Mouse (Mus musculus) lung, adult 2 months (tissue): ENCODE data around the gene Polr3c. TPM values are rescaled to one million over a fixed set of nuclear protein-coding genes. Genes with fewer than 3 reads are reported as not detected.
"Not testable (repeated sequence)": the region's sequence is repeated elsewhere in the genome, so short reads cannot be mapped to it uniquely, and the experiment has no call there.

Experiments
- DNase-seq: peaks from one replicate; pipeline ENCODE4 v3.0.0; 2022
- H3K4me1 ChIP-seq: fragments of 200-500 bp; 2 replicates; pipeline ENCODE4 v1.6.1; 2011; ENCODE audit warnings: low read length; ENCODE audit not compliant: control insufficient read depth, insufficient read depth
- H3K4me3 ChIP-seq: fragments of 200-500 bp; replicated peaks from 2 replicates; pipeline ENCODE3; 2011; ENCODE audit warnings: low read depth, mild to moderate bottlenecking, control low read depth, low read length; ENCODE audit errors: extremely low read depth
- CTCF ChIP-seq: fragments of 200-500 bp; IDR thresholded peaks from 2 replicates; pipeline ENCODE4 v1.5.1; 2011; ENCODE audit warnings: mild to moderate bottlenecking, low read length, control low read depth; ENCODE audit not compliant: insufficient read depth
- POLR2A ChIP-seq: fragments of 200-500 bp; IDR thresholded peaks from 2 replicates; pipeline ENCODE4 v1.6.1; 2011; ENCODE audit warnings: low read depth, mild to moderate bottlenecking, control low read depth, low read length, borderline replicate concordance; ENCODE audit errors: extremely low read depth
- whole genome bisulfite sequencing: fragments of 180-500 bp; shearing (Covaris S2); methylation state at CpG from one replicate; pipeline ENCODE4 v1.1.7; 2018; 5-methylcytosine and 5-hydroxymethylcytosine counted together
- polyA plus RNA-seq: library from polyadenylated mRNA; depleted of rRNA; stranded (reverse); fragments of >200 nt; gene quantifications from 2 replicates; pipeline ENCODE4 v1.2.3, GENCODE M21; 2012; rRNA removed

The Polr3c gene
- polyA plus RNA-seq, 1 experiment: 29.8 TPM

- no peaks in the 10 kb centered on the region for H3K4me1 ChIP-seq
- TF ChIP-seq POLR2A: peak; percentile 29; the same call in 1 of the 2 replicates
- 0 out of 2 replicates have a peak, but pooled peaks have one; percentile 2 for TF ChIP-seq CTCF
- WGBS: 5% methylated on average over 35 of the region's 35 CpGs
- peak; percentile 75 for DNase-seq
- H3K4me3 ChIP-seq: peak within 1 kb of the TSS; percentile 56
These were observed 57.5 kb downstream of the Polr3c start, which contains the start of gene Ankrd35 for GRCm38 (mm10) chr3:96669727-96670468. Gene Ankrd35 (plus strand): TSS chr3:96670131.

GRCm38 (mm10) chr3:96668424-96669067 is 58.9 kb downstream of the Polr3c start:
- H3K4me1 ChIP-seq: no peaks in the 10 kb centered on the region
- TF ChIP-seq POLR2A: no peak
- no peak for TF ChIP-seq CTCF
- no peak for DNase-seq
- no peak overlapping the region for H3K4me3 ChIP-seq
- WGBS: 83% methylated on average over 5 of the region's 5 CpGs

DNA sequence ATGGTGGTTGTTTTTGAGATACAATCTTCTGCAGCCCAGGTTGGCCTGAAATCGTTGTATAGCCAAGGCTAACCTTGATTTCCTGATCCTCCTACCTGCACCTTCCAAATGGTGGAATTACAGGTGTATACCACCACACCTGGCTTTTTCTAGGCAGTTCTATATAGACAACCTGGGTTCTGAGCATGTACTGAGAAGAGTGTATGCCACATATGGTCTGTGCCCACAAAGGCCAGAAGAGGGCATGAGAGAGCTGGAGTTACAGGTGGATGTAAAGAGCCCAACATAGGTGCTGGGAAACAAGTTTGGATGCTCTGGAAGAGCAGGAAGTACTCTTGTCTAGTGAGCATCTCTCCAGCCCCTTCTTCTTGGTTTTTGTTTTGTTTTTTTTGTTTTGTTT is 60.1 kb downstream of the Polr3c start:
- no peak overlapping the region for H3K4me3 ChIP-seq
- H3K4me1 ChIP-seq: no peaks in the 10 kb centered on the region
- 46% methylated on average over 1 of the region's 1 CpGs for WGBS
- TF ChIP-seq CTCF (0 out of 2 replicates have a peak, but pooled peaks have one; percentile 14), POLR2A (no peak)
- DNase-seq: no peak

- Histone ChIP-seq H3K4me1 (no peaks in the 10 kb centered on the region), H3K4me3 (no peak overlapping the region)
- WGBS: 90% methylated on average over 5 of the region's 5 CpGs
- no peak for TF ChIP-seq POLR2A
- DNase-seq: no peak
These were observed 60.5 kb downstream of the Polr3c start for GRCm38 (mm10) chr3:96666916-96667315.

GRCm38 (mm10) chr3:96665732-96666363 is 61.6 kb downstream of the Polr3c start:
- WGBS: 89% methylated on average over 7 of the region's 7 CpGs

GRCm38 (mm10) chr3:96663432-96664239 is 63.8 kb downstream of the Polr3c start:
- Histone ChIP-seq H3K4me1 (no peaks in the 10 kb centered on the region), H3K4me3 (peak overlapping the region; percentile 21)
- TF ChIP-seq CTCF: peak; percentile 72
- TF ChIP-seq POLR2A: no peak
- WGBS: 6% methylated on average over 15 of the region's 18 CpGs
- DNase-seq: peak; percentile 81

More at GRCm38 (mm10) chr3:96665732-96666363, 61.6 kb downstream of the Polr3c start:
- not testable (repeated sequence) for H3K4me1 ChIP-seq, H3K4me3 ChIP-seq, DNase-seq

DNA sequence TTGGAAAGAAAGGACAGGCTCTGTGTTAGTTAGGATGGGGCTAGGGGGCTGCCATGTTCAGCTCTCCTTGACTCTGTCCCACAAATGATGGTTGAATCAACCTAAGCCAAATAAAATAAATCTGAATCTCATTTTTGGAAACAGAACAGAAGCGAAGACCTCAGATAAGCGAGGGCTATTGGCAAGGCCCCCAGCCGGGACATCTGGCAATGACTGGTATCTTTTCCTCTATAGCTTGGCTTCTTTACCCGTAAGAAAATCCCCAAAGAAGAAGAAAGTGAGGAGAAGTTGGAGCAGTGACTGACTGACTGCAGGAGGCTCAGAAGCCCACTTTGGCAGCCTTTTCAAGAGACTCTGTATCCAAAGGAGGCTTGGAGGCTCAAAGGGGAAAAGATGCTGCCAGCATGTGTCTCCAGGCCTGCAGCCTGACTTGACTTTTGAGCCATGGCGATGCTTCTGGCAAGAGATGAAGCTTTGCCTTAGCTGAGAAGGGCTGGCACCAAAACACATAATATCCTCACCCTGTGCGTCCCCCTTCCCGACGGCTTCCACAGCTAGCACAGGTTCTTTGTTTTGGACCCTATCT is 64.6 kb downstream of the Polr3c start:
- no peak for DNase-seq
- 56% methylated on average over 8 of the region's 8 CpGs for WGBS
- Histone ChIP-seq H3K4me3 (no peak overlapping the region), H3K4me1 (no peaks in the 10 kb centered on the region)
- TF ChIP-seq CTCF (no peak), POLR2A (no peak)

Other genes starting within 250 kb of the Polr3c start
- gene Hfe2, start 202.5 kb downstream of the Polr3c start, polyA plus RNA-seq: 4.6 and 13.8 TPM in 2 replicates
- gene Txnip, start 169.7 kb downstream of the Polr3c start, polyA plus RNA-seq: 687 and 806 TPM in 2 replicates
- not detected in 2 replicates for gene Gm16253, start 150.6 kb downstream of the Polr3c start, polyA plus RNA-seq
- 18.3 and 21.3 TPM in 2 replicates for gene Polr3gl, start 133.4 kb downstream of the Polr3c start, polyA plus RNA-seq
- 0.27 and 0.44 TPM in 2 replicates for gene Ankrd34a, start 131.0 kb downstream of the Polr3c start, polyA plus RNA-seq
- gene Lix1l, start 126.5 kb downstream of the Polr3c start, polyA plus RNA-seq: 20.6 and 34.4 TPM in 2 replicates
- 5.0 and 12.2 TPM in 2 replicates for gene Rbm8a, start 97.7 kb downstream of the Polr3c start, polyA plus RNA-seq
- gene Pex11b, start 92.3 kb downstream of the Polr3c start, polyA plus RNA-seq: 24.0 and 40.1 TPM in 2 replicates
- 0.02 and 0.18 TPM in 2 replicates for gene Gm42957, start 92.2 kb downstream of the Polr3c start, polyA plus RNA-seq
- 1.7 and 2.3 TPM in 2 replicates for gene Itga10, start 82.0 kb downstream of the Polr3c start, polyA plus RNA-seq
- gene Ankrd35, start 57.5 kb downstream of the Polr3c start, polyA plus RNA-seq: 1.4 and 3.6 TPM in 2 replicates
- gene Pias3, start 31.2 kb downstream of the Polr3c start, polyA plus RNA-seq: 39.3 and 44.1 TPM in 2 replicates
- gene Nudt17, start 19.1 kb downstream of the Polr3c start, polyA plus RNA-seq: 3.8 and 4.7 TPM in 2 replicates
- gene Rnf115, start within 50 bp of the Polr3c start, polyA plus RNA-seq: 16.3 and 16.4 TPM in 2 replicates
- 0.06 and 0.14 TPM in 2 replicates for gene Pdzk1, start 101.7 kb upstream of the Polr3c start, polyA plus RNA-seq
- gene Cd160, start 101.7 kb upstream of the Polr3c start, polyA plus RNA-seq: 0.18 and 0.34 TPM in 2 replicates
- 37.5 and 42.5 TPM in 2 replicates for gene Gja5, start 177.1 kb upstream of the Polr3c start, polyA plus RNA-seq
- 8.7 and 15.1 TPM in 2 replicates for gene Gpr89, start 177.7 kb upstream of the Polr3c start, polyA plus RNA-seq
- not detected in 2 replicates for gene Gja8, start 198.4 kb upstream of the Polr3c start, polyA plus RNA-seq